Mouse (Mus musculus): ENCODE measurements around the gene Setdb1. TPM values are rescaled to one million over a fixed set of nuclear protein-coding genes. Genes with fewer than 3 reads are reported as not detected.

The Setdb1 gene
- polyA plus RNA-seq, 1 experiment from 2014 or later = 56.5 TPM

Other genes with a start within 250 kb of the Setdb1 start
- 182 and 190 TPM in 2 replicates for gene Vps72, start 246.2 kb downstream of the Setdb1 start, polyA plus RNA-seq (2014; fragmentation: Nextera tagmentation; extraction: Ambion mirVana)
- gene Tmod4, start 232.7 kb downstream of the Setdb1 start, polyA plus RNA-seq (2014; fragmentation: Nextera tagmentation; extraction: Ambion mirVana) = 1.5 and 1.7 TPM in 2 replicates
- 69.6 and 84.7 TPM in 2 replicates for gene Scnm1, start 223.2 kb downstream of the Setdb1 start, polyA plus RNA-seq (2014; fragmentation: Nextera tagmentation; extraction: Ambion mirVana)
- gene Lysmd1, start 223.1 kb downstream of the Setdb1 start, polyA plus RNA-seq (2014; fragmentation: Nextera tagmentation; extraction: Ambion mirVana) = 6.9 and 9.1 TPM in 2 replicates
- gene Tnfaip8l2, start 214.8 kb downstream of the Setdb1 start, polyA plus RNA-seq (2014; fragmentation: Nextera tagmentation; extraction: Ambion mirVana) = 2.1 TPM in 2 replicates
- 5.3 and 5.8 TPM in 2 replicates for gene Sema6c, start 196.7 kb downstream of the Setdb1 start, polyA plus RNA-seq (2014; fragmentation: Nextera tagmentation; extraction: Ambion mirVana)
- gene Gabpb2, start 139.3 kb downstream of the Setdb1 start, polyA plus RNA-seq (2014; fragmentation: Nextera tagmentation; extraction: Ambion mirVana) = 9.7 and 15.4 TPM in 2 replicates
- 109 and 113 TPM in 2 replicates for gene Cdc42se1, start 128.5 kb downstream of the Setdb1 start, polyA plus RNA-seq (2014; fragmentation: Nextera tagmentation; extraction: Ambion mirVana)
- 18.5 and 19.1 TPM in 2 replicates for gene Mllt11, start 125.0 kb downstream of the Setdb1 start, polyA plus RNA-seq (2014; fragmentation: Nextera tagmentation; extraction: Ambion mirVana)
- gene Gm128, start 115.6 kb downstream of the Setdb1 start, polyA plus RNA-seq (2014; fragmentation: Nextera tagmentation; extraction: Ambion mirVana) = 0.19 and 0.57 TPM in 2 replicates
- gene Bnipl, start 106.0 kb downstream of the Setdb1 start, polyA plus RNA-seq (2014; fragmentation: Nextera tagmentation; extraction: Ambion mirVana) = 2.1 and 2.4 TPM in 2 replicates
- gene Mindy1, start 75.9 kb downstream of the Setdb1 start, polyA plus RNA-seq (2014; fragmentation: Nextera tagmentation; extraction: Ambion mirVana) = 33.0 and 40.9 TPM in 2 replicates
- gene Prune1, start 75.1 kb downstream of the Setdb1 start, polyA plus RNA-seq (2014; fragmentation: Nextera tagmentation; extraction: Ambion mirVana) = 15.4 and 22.1 TPM in 2 replicates
- 3.7 and 4.3 TPM in 2 replicates for gene Anxa9, start 50.0 kb downstream of the Setdb1 start, polyA plus RNA-seq (2014; fragmentation: Nextera tagmentation; extraction: Ambion mirVana)
- gene Cers2, start 42.4 kb downstream of the Setdb1 start, polyA plus RNA-seq (2014; fragmentation: Nextera tagmentation; extraction: Ambion mirVana) = 103 and 154 TPM in 2 replicates
- gene 4930558C23Rik, start 45.6 kb upstream of the Setdb1 start, polyA plus RNA-seq (2014; fragmentation: Nextera tagmentation; extraction: Ambion mirVana) = not detected in 2 replicates
- 15.6 and 35.4 TPM in 2 replicates for gene Arnt, start 77.2 kb upstream of the Setdb1 start, polyA plus RNA-seq (2014; fragmentation: Nextera tagmentation; extraction: Ambion mirVana)
- 3.0 and 3.6 TPM in 2 replicates for gene Ctsk, start 142.1 kb upstream of the Setdb1 start, polyA plus RNA-seq (2014; fragmentation: Nextera tagmentation; extraction: Ambion mirVana)
- gene Ctss, start 169.6 kb upstream of the Setdb1 start, polyA plus RNA-seq (2014; fragmentation: Nextera tagmentation; extraction: Ambion mirVana) = 9.9 and 12.2 TPM in 2 replicates
- not detected in 2 replicates for gene Hormad1, start 202.5 kb upstream of the Setdb1 start, polyA plus RNA-seq (2014; fragmentation: Nextera tagmentation; extraction: Ambion mirVana)
- 28.2 and 35.6 TPM in 2 replicates for gene Golph3l, start 231.7 kb upstream of the Setdb1 start, polyA plus RNA-seq (2014; fragmentation: Nextera tagmentation; extraction: Ambion mirVana)

Data from kidney, embryonic 14.5 days (tissue).